Mouse (Mus musculus) midbrain, embryonic 11.5 days (tissue): ENCODE measurements around the gene Coq8b. TPM values are rescaled to one million over a fixed set of nuclear protein-coding genes. Genes with fewer than 3 reads are reported as not detected.

Experiments
- ATAC-seq: fragments of 200-750 bp; cut with Nextera tagmentation; 2 replicates; pipeline ENCODE4 v1.8.0; 2017; ENCODE audit warnings: moderate TSS enrichment, moderate library complexity; ENCODE audit not compliant: low FRiP score
- DNase-seq: peaks from one replicate; pipeline ENCODE4 v3.0.0; 2015; ENCODE audit warnings: low spot score; ENCODE audit errors: missing footprints
- H3K27ac ChIP-seq: fragments of 300-500 bp; sonication (generic); 2 replicates; pipeline ENCODE4 v1.5.1; 2014; ENCODE audit warnings: low read depth, low read length
- H3K27me3 ChIP-seq: fragments of 300-500 bp; sonication (generic); 2 replicates; pipeline ENCODE4 v1.6.1; 2014; ENCODE audit warnings: mild to moderate bottlenecking, low read length, moderate library complexity, mixed read lengths; ENCODE audit not compliant: control insufficient read depth, insufficient read depth
- H3K36me3 ChIP-seq: fragments of 300-500 bp; sonication (generic); 2 replicates; pipeline ENCODE4 v1.6.1; 2014; ENCODE audit warnings: mild to moderate bottlenecking, low read length, moderate library complexity, mixed read lengths; ENCODE audit not compliant: control insufficient read depth, insufficient read depth
- H3K4me1 ChIP-seq: fragments of 300-500 bp; sonication (generic); 2 replicates; pipeline ENCODE4 v1.6.1; 2014; ENCODE audit warnings: low read length; ENCODE audit not compliant: control insufficient read depth, insufficient read depth
- H3K4me2 ChIP-seq: fragments of 300-500 bp; sonication (generic); 2 replicates; pipeline ENCODE4 v1.6.1; 2014; ENCODE audit warnings: mild to moderate bottlenecking, moderate library complexity
- H3K4me3 ChIP-seq: fragments of 300-500 bp; sonication (generic); 2 replicates; pipeline ENCODE4 v1.5.1; 2014; ENCODE audit warnings: low read depth, low read length
- H3K9ac ChIP-seq: fragments of 300-500 bp; sonication (generic); 2 replicates; pipeline ENCODE4 v1.6.1; 2014; ENCODE audit warnings: low read length
- H3K9me3 ChIP-seq: fragments of 300-500 bp; sonication (generic); 2 replicates; pipeline ENCODE4 v1.6.1; 2016; ENCODE audit warnings: low read length; ENCODE audit not compliant: control insufficient read depth
- WGBS: fragments of 180-500 bp; shearing (Covaris S2); extraction: QIAGEN DNeasy Blood & Tissue Kit; methylation state at CpG from one replicate; pipeline ENCODE4 v1.1.7; 2014; 5-methylcytosine and 5-hydroxymethylcytosine counted together
- polyA plus RNA-seq: library from polyadenylated mRNA; unstranded; fragments of >200 nt; fragmentation: Nextera tagmentation; extraction: Ambion mirVana; gene quantifications from 2 replicates; pipeline ENCODE4 v1.2.1, GENCODE M21; 2014

Coq8b gene
- polyA plus RNA-seq, 1 experiment from 2014 or later = 16.6 TPM

DNA sequence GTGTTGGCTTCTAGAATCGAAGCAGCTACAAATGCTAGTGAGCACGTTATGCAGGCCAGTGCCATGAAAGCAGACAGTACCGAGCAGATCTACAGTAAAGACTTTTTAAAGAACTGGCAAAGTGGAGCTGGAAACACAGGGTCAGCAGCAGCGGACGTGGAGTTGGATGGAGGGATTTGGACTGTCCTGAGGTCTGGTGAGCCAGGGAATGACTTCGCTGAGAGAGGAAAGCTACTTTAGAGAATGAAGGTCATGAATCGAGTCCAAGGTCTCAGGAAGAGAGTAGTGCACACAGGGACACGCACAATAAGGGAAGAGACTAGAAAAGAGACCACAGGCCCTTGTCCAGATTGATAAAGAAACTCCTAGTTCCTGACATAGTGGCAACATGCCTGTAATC, 35.2 kb upstream of the Coq8b start:
- H3K9ac ChIP-seq = no peak overlapping the region
- H3K4me2 ChIP-seq = no peak overlapping the region
- WGBS = 89% methylated on average over 8 of the region's 8 CpGs
- ATAC-seq = no peak
- H3K36me3 ChIP-seq = peaks cover 3% of the 10 kb centered on the region
- DNase-seq = no peak
- H3K4me1 ChIP-seq = peaks cover 17% of the 10 kb centered on the region
- no peaks in the 10 kb centered on the region for H3K27me3 ChIP-seq
- no peak overlapping the region for H3K27ac ChIP-seq
- no peaks in the 10 kb centered on the region for H3K9me3 ChIP-seq
- no peak overlapping the region for H3K4me3 ChIP-seq

GRCm38 (mm10) chr7:27198355-27198754, 34.5 kb upstream of the Coq8b start:
- no peak overlapping the region for H3K9ac ChIP-seq
- no peak overlapping the region for H3K4me3 ChIP-seq
- H3K4me2 ChIP-seq = no peak overlapping the region
- peaks cover 17% of the 10 kb centered on the region for H3K4me1 ChIP-seq
- H3K9me3 ChIP-seq = no peaks in the 10 kb centered on the region
- H3K27me3 ChIP-seq = no peaks in the 10 kb centered on the region
- H3K27ac ChIP-seq = no peak overlapping the region
- H3K36me3 ChIP-seq = peaks cover 7% of the 10 kb centered on the region
- DNase-seq = no peak
- ATAC-seq = no peak

DNA sequence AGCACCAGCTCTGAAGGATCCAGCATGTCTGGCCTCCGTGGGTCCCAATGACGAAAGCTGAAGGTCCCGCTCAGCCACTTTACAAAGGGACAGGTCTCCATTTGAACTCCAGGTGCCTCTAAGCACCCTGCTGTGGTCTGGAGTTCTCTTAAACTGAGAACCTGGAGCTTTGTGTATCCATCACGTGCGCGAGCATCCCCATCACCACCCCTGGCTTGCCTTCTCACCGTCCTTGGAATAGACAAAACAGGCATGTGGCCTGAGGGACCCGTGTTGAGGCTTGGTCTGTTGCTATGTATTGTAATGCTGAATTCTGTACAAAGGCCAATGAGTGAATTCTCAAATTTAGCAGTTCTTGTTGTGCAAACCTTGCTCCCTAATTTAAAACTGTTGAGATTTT, 34.0 kb upstream of the Coq8b start:
- Histone ChIP-seq H3K27ac (no peak overlapping the region), H3K4me2 (no peak overlapping the region), H3K9me3 (no peaks in the 10 kb centered on the region), H3K36me3 (peaks cover 8% of the 10 kb centered on the region), H3K9ac (no peak overlapping the region), H3K27me3 (no peaks in the 10 kb centered on the region), H3K4me1 (peaks cover 16% of the 10 kb centered on the region), H3K4me3 (no peak overlapping the region)
- 90% methylated on average over 8 of the region's 8 CpGs for WGBS
- DNase-seq (peak; percentile 23), ATAC-seq (no peak)

DNA sequence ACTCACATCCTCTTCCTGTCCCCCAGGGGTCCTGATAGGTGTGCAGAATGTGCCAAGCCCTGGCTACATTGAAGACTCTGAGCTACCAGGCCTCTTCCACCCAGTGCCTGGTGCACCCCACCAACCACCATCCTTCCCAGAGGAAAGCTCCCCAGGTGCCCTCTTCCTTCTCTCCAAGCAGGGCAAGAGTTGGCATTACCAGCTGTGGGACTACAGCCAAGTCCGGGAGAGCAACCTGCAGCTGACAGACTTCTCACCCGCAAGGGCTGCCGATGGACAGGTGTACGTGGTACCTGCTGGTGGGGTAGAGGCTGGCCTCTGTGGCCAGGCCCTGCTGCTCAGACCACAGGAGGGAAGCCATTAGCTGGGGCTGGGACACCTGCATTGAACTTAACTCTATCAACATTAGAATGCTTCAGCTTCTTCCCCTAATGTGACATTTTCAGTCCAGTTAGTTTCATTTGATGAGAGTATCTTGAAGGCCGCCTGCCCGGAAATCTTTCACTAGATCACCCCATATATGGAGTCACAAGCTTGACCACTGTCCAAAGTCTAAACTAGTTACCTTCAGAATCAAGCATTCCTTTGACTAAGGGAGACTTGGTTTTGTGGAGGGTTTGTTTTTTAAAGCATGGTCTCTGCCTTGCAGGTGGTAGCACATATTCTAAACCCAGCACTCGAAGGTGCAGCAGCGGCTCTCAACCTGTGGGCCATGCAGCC, 28.9 kb upstream of the Coq8b start:
- Histone ChIP-seq H3K9ac (no peak overlapping the region), H3K4me3 (no peak overlapping the region), H3K4me2 (no peak overlapping the region), H3K9me3 (no peaks in the 10 kb centered on the region), H3K27ac (no peak overlapping the region), H3K27me3 (no peaks in the 10 kb centered on the region), H3K4me1 (no peaks in the 10 kb centered on the region), H3K36me3 (peaks cover 15% of the 10 kb centered on the region)
- no peak for ATAC-seq
- peak; percentile 28 for DNase-seq
- 95% methylated on average over 8 of the region's 8 CpGs for WGBS

GRCm38 (mm10) chr7:27212626-27213025, 20.2 kb upstream of the Coq8b start:
- Histone ChIP-seq H3K4me1 (no peaks in the 10 kb centered on the region), H3K4me2 (no peak overlapping the region), H3K9me3 (no peaks in the 10 kb centered on the region), H3K4me3 (no peak overlapping the region), H3K9ac (no peak overlapping the region), H3K27ac (no peak overlapping the region), H3K36me3 (peaks cover 23% of the 10 kb centered on the region; the same call in 1 of the 2 replicates), H3K27me3 (no peaks in the 10 kb centered on the region)
- ATAC-seq = no peak
- DNase-seq = no peak
- 88% methylated on average over 2 of the region's 2 CpGs for WGBS

DNA sequence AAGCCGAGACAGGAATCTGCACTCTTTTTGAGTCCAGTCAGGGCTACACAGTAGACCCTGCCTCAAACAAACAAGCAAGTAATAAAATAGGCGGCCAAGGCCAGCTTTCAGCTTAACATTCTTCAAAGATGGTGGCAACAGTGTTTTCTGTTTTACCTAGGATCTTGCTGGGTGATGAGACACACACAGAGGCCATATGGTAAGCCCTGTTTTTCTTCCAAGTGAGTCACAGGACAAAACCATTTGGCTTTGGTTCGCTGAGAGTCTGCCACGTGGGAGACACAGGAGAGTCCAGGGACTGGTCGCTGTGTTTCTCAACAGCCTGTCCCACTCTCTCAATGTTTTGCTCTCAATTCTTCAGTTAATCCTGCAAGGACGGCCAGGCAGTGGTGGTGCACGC, 14.2 kb upstream of the Coq8b start:
- H3K27ac ChIP-seq = no peak overlapping the region
- 91% methylated on average over 7 of the region's 7 CpGs for WGBS
- 0 out of 2 replicates have a peak, but pooled peaks cover 5% of the 10 kb centered on the region for H3K36me3 ChIP-seq
- no peaks in the 10 kb centered on the region for H3K27me3 ChIP-seq
- H3K4me2 ChIP-seq = no peak overlapping the region
- no peak for ATAC-seq
- H3K4me1 ChIP-seq = no peaks in the 10 kb centered on the region
- H3K9me3 ChIP-seq = no peaks in the 10 kb centered on the region
- no peak overlapping the region for H3K9ac ChIP-seq
- DNase-seq = no peak
- H3K4me3 ChIP-seq = no peak overlapping the region

- H3K9ac ChIP-seq = no peak overlapping the region
- H3K27ac ChIP-seq = no peak overlapping the region
- H3K36me3 ChIP-seq = 0 out of 2 replicates have a peak, but pooled peaks cover 5% of the 10 kb centered on the region
- H3K9me3 ChIP-seq = no peaks in the 10 kb centered on the region
- ATAC-seq = no peak
- no peak overlapping the region for H3K4me3 ChIP-seq
- WGBS = 80% methylated on average over 11 of the region's 11 CpGs
- H3K4me2 ChIP-seq = no peak overlapping the region
- no peaks in the 10 kb centered on the region for H3K27me3 ChIP-seq
- no peak for DNase-seq
- H3K4me1 ChIP-seq = peaks cover 4% of the 10 kb centered on the region; the same call in 1 of the 2 replicates
These were observed 12.9 kb upstream of the Coq8b start for GRCm38 (mm10) chr7:27219937-27220336.

DNA sequence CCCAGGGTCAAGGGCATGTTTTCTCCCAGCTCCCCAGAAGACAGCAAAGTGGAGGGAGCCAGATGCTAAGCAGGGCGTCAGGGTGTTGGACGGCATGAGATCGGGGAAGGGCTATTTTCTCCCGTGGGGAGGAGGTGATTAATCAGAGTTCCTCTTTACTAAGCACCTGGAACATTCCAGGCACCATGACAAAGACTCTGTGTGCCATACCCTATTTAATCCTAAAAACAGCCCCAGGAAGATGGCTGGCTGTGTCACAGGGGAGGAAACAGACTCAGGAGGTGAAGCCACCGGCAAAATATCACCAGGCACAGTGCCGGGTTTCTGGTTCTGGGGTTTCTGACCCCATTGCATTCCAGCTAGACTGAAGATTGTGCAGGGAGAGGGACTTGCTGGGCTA, 10.9 kb upstream of the Coq8b start:
- ATAC-seq = no peak
- Histone ChIP-seq H3K9me3 (no peaks in the 10 kb centered on the region), H3K4me2 (no peak overlapping the region), H3K27me3 (no peaks in the 10 kb centered on the region), H3K9ac (no peak overlapping the region), H3K4me3 (no peak overlapping the region), H3K4me1 (peaks cover 21% of the 10 kb centered on the region), H3K27ac (no peak overlapping the region), H3K36me3 (0 out of 2 replicates have a peak, but pooled peaks cover 4% of the 10 kb centered on the region)
- DNase-seq = no peak
- 89% methylated on average over 6 of the region's 6 CpGs for WGBS

GRCm38 (mm10) chr7:27222538-27222937, 10.3 kb upstream of the Coq8b start:
- no peak overlapping the region for H3K4me2 ChIP-seq
- no peak overlapping the region for H3K9ac ChIP-seq
- H3K4me3 ChIP-seq = no peak overlapping the region
- no peaks in the 10 kb centered on the region for H3K9me3 ChIP-seq
- no peak for DNase-seq
- WGBS = 90% methylated on average over 1 of the region's 1 CpGs
- H3K27ac ChIP-seq = no peak overlapping the region
- ATAC-seq = no peak
- no peaks in the 10 kb centered on the region for H3K27me3 ChIP-seq
- 0 out of 2 replicates have a peak, but pooled peaks cover 2% of the 10 kb centered on the region for H3K36me3 ChIP-seq
- H3K4me1 ChIP-seq = peaks cover 27% of the 10 kb centered on the region
